Mouse (Mus musculus) kidney, adult 2 months (tissue): ENCODE measurements around the gene Defb25.

Source experiments
- CTCF ChIP-seq: fragments of 200-500 bp; conservative IDR thresholded peaks from 2 replicates; pipeline ENCODE4 v1.5.1; 2011; ENCODE audit warnings: low read depth, mild to moderate bottlenecking, control low read depth, low read length, moderate library complexity, mixed read lengths; ENCODE audit not compliant: insufficient read depth, insufficient read length
- POLR2A ChIP-seq: fragments of 200-500 bp; IDR thresholded peaks from one replicate; pipeline ENCODE4 v1.6.1; 2011; ENCODE audit warnings: low read depth, low read length, control low read depth

GRCm38 (mm10) chr2:152608719-152609118 is 14.1 kb downstream of the Defb25 start:
- TF ChIP-seq CTCF: no peak
- TF ChIP-seq POLR2A: no peak
